Mouse (Mus musculus) cortical plate, adult 2 months (tissue): ENCODE data around the gene Il12b.

Experiments
- CTCF ChIP-seq: fragments of 200-500 bp; IDR thresholded peaks from 2 replicates; pipeline ENCODE4 v1.5.1; 2011; ENCODE audit warnings: mild to moderate bottlenecking, control low read depth, low read length; ENCODE audit not compliant: insufficient read depth; ENCODE audit errors: extremely low read depth
- POLR2A ChIP-seq: fragments of 200-500 bp; IDR thresholded peaks from 2 replicates; pipeline ENCODE4 v1.6.1; 2011; ENCODE audit warnings: mild to moderate bottlenecking, low read length, control low read depth; ENCODE audit not compliant: insufficient read depth; ENCODE audit errors: extremely low read depth

DNA sequence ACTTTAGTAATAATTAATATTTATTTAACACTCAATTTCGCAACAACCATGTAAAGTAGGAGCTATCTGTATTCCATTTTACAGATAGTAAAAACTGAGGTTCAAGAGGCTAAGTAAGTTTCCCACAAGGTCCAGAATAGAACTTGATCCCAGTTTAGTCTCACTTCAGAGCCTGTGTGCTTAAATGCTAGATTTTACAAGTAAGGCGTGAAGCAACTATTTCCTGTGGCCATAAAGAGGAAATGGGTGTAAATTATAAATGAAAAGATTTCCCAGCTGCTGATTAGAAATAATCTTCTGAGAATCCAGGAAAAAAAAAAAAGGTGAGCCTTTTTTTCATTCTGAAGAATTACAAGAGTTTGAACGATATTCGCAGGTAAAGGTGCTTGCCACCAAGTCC, 5.2 kb downstream of the Il12b start:
- TF ChIP-seq CTCF (no peak), POLR2A (no peak)
